Mouse (Mus musculus): ENCODE measurements around the gene Nt5c1a. TPM values are rescaled to one million over a fixed set of nuclear protein-coding genes. Genes with fewer than 3 reads are reported as not detected.

The Nt5c1a gene
- polyA plus RNA-seq, 1 experiment from 2014 or later, result not detected

- DNase-seq (ENCODE audit: low spot score), result no peak
Measured at GRCm38 (mm10) chr4:123211453-123211852, 10.1 kb downstream of the Nt5c1a start.

- DNase-seq (ENCODE audit: low spot score), result no peak
Measured at GRCm38 (mm10) chr4:123212330-123212729, 11.0 kb downstream of the Nt5c1a start.

- DNase-seq (ENCODE audit: low spot score), result no peak
Measured at GRCm38 (mm10) chr4:123213975-123214374, 12.7 kb downstream of the Nt5c1a start.

- no peak for DNase-seq (ENCODE audit: low spot score)
Measured at GRCm38 (mm10) chr4:123215367-123215766, 14.1 kb downstream of the Nt5c1a start.

GRCm38 (mm10) chr4:123216782-123217181 lies 15.5 kb downstream of the Nt5c1a start:
- DNase-seq (ENCODE audit: low spot score), result peak; percentile 55

GRCm38 (mm10) chr4:123219720-123220357 lies 18.5 kb downstream of the Nt5c1a start:
- peak; percentile 68 for DNase-seq (ENCODE audit: low spot score)

- no peak for DNase-seq (ENCODE audit: low spot score)
Measured at GRCm38 (mm10) chr4:123220637-123221036, 19.3 kb downstream of the Nt5c1a start.

GRCm38 (mm10) chr4:123223309-123223708 lies 22.0 kb downstream of the Nt5c1a start:
- DNase-seq (ENCODE audit: low spot score), result peak; percentile 44

GRCm38 (mm10) chr4:123225718-123226403 lies 24.6 kb downstream of the Nt5c1a start:
- no peak for DNase-seq (ENCODE audit: low spot score)

- DNase-seq (ENCODE audit: low spot score), result no peak
Measured at GRCm38 (mm10) chr4:123227707-123228106, 26.4 kb downstream of the Nt5c1a start.

- DNase-seq (ENCODE audit: low spot score), result no peak
Measured at GRCm38 (mm10) chr4:123228270-123228669, 27.0 kb downstream of the Nt5c1a start.

- DNase-seq (ENCODE audit: low spot score), result no peak
Measured at GRCm38 (mm10) chr4:123229166-123229565, 27.9 kb downstream of the Nt5c1a start.

GRCm38 (mm10) chr4:123232841-123233240 lies 31.5 kb downstream of the Nt5c1a start:
- DNase-seq (ENCODE audit: low spot score), result no peak

- DNase-seq (ENCODE audit: low spot score), result peak; percentile 43
Measured at GRCm38 (mm10) chr4:123233492-123234084, 32.3 kb downstream of the Nt5c1a start, which contains the start of gene Heyl. Heyl (plus strand) TSS chr4:123233556.

GRCm38 (mm10) chr4:123235835-123236430 lies 34.6 kb downstream of the Nt5c1a start:
- no peak for DNase-seq (ENCODE audit: low spot score)

- DNase-seq (ENCODE audit: low spot score), result peak; percentile 56
Measured at GRCm38 (mm10) chr4:123236431-123237031, 35.2 kb downstream of the Nt5c1a start.

GRCm38 (mm10) chr4:123237386-123238266 lies 36.3 kb downstream of the Nt5c1a start:
- peak; percentile 23 for DNase-seq (ENCODE audit: low spot score)

GRCm38 (mm10) chr4:123239361-123240203 lies 38.3 kb downstream of the Nt5c1a start:
- peak; percentile 36 for DNase-seq (ENCODE audit: low spot score)

GRCm38 (mm10) chr4:123246221-123246620 lies 44.9 kb downstream of the Nt5c1a start:
- no peak for DNase-seq (ENCODE audit: low spot score)

- no peak for DNase-seq (ENCODE audit: low spot score)
Measured at GRCm38 (mm10) chr4:123246651-123247050, 45.3 kb downstream of the Nt5c1a start.

Data from thymus, postnatal 0 days (tissue).